Mouse (Mus musculus): ENCODE data around the gene Pwwp2b. TPM values are rescaled to one million over a fixed set of nuclear protein-coding genes. Genes with fewer than 3 reads are reported as not detected.

The Pwwp2b gene
- polyA plus RNA-seq, 1 experiment from 2014 or later: 15.9 TPM

GRCm38 (mm10) chr7:139288540-139288939 is 40.3 kb downstream of the Pwwp2b start:
- 81% methylated on average over 7 of the region's 7 CpGs for WGBS
- 0 out of 2 replicates have a peak, but pooled peaks cover 3% of the 10 kb centered on the region for H3K4me1 ChIP-seq
- H3K4me3 ChIP-seq: no peak overlapping the region
- no peaks in the 10 kb centered on the region for H3K27me3 ChIP-seq
- no peaks in the 10 kb centered on the region for H3K36me3 ChIP-seq
- no peak overlapping the region for H3K9ac ChIP-seq
- no peak for ATAC-seq (ENCODE audit: insufficient number of reproducible peaks, low FRiP score, low TSS enrichment, low read depth)
- no peak overlapping the region for H3K4me2 ChIP-seq
- no peak overlapping the region for H3K27ac ChIP-seq
- no peaks in the 10 kb centered on the region for H3K9me3 ChIP-seq

- peaks cover 30% of the 10 kb centered on the region for H3K4me1 ChIP-seq
- ATAC-seq (ENCODE audit: insufficient number of reproducible peaks, low FRiP score, low TSS enrichment, low read depth): no peak
- no peak overlapping the region for H3K4me2 ChIP-seq
- no peaks in the 10 kb centered on the region for H3K27me3 ChIP-seq
- 56% methylated on average over 4 of the region's 4 CpGs for WGBS
- H3K9me3 ChIP-seq: no peaks in the 10 kb centered on the region
- H3K36me3 ChIP-seq: no peaks in the 10 kb centered on the region
- no peak overlapping the region for H3K4me3 ChIP-seq
- no peak overlapping the region for H3K27ac ChIP-seq
- no peak overlapping the region for H3K9ac ChIP-seq
These were observed 45.1 kb downstream of the Pwwp2b start for GRCm38 (mm10) chr7:139293350-139293749.

- ATAC-seq (ENCODE audit: insufficient number of reproducible peaks, low FRiP score, low TSS enrichment, low read depth): no peak
- Histone ChIP-seq H3K9ac (no peak overlapping the region), H3K4me2 (no peak overlapping the region), H3K27ac (no peak overlapping the region), H3K4me3 (no peak overlapping the region), H3K36me3 (no peaks in the 10 kb centered on the region), H3K27me3 (no peaks in the 10 kb centered on the region), H3K4me1 (peaks cover 36% of the 10 kb centered on the region), H3K9me3 (no peaks in the 10 kb centered on the region)
- 83% methylated on average over 5 of the region's 5 CpGs for WGBS
These were observed 45.8 kb downstream of the Pwwp2b start for GRCm38 (mm10) chr7:139294076-139294475.

- Histone ChIP-seq H3K9ac (no peak overlapping the region), H3K27me3 (no peaks in the 10 kb centered on the region), H3K27ac (peak overlapping the region; percentile 57), H3K9me3 (no peaks in the 10 kb centered on the region), H3K4me1 (peaks cover 41% of the 10 kb centered on the region), H3K4me2 (no peak overlapping the region), H3K4me3 (no peak overlapping the region), H3K36me3 (no peaks in the 10 kb centered on the region)
- ATAC-seq (ENCODE audit: insufficient number of reproducible peaks, low FRiP score, low TSS enrichment, low read depth): no peak
- WGBS: 84% methylated on average over 1 of the region's 1 CpGs
These were observed 47.4 kb downstream of the Pwwp2b start for GRCm38 (mm10) chr7:139295653-139296052.

DNA sequence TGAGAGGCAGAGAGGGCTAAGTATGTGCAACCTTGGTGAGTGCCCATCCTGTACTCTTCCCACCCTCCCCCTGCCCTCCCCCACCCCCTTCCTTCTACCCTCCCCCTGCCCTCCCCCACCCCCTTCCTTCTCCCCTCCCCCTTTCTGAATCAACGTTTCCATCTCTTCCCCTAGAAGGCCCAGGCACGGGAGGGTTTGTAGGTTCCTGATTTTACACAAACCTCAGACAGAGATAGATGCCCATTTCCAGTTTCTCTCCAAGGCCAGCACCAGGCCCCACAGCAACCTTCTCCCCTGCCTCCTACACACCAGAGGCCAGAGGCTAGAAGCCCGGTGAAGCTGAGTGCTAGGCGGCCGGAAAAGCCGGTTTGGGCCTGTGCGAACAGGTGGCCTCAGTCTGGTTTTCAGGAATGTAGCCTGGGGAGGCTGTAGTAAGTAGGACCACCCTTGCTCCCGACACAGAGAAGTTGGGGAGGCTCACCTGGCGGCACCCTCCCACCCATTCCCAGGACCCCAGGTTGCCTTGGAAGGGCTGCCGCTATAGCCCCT is 48.3 kb downstream of the Pwwp2b start:
- H3K27ac ChIP-seq: peak overlapping the region; percentile 61
- H3K9me3 ChIP-seq: no peaks in the 10 kb centered on the region
- no peak for ATAC-seq (ENCODE audit: insufficient number of reproducible peaks, low FRiP score, low TSS enrichment, low read depth)
- peaks cover 41% of the 10 kb centered on the region for H3K4me1 ChIP-seq
- H3K9ac ChIP-seq: no peak overlapping the region
- no peaks in the 10 kb centered on the region for H3K27me3 ChIP-seq
- WGBS: 50% methylated on average over 10 of the region's 10 CpGs
- no peaks in the 10 kb centered on the region for H3K36me3 ChIP-seq
- no peak overlapping the region for H3K4me3 ChIP-seq
- no peak overlapping the region for H3K4me2 ChIP-seq

DNA sequence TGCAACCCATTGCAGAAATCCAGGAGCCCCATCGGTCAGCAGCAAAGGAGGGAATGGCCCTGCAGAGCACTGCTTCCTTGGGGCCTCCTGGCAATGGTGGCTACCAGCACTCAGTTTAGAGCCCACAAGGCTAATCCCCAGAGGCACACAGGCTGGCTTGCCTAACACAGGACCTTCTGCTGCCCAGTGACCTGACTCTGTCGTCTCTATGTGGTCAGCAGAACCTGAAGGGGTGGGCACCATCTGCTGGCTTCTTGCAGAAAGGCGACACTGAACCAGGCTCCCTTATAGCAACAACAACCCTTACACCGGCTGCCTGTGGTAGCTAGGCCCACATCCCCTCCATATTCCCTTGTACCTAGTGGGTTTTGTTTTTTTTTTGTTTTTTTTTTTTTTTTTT is 50.2 kb downstream of the Pwwp2b start:
- Histone ChIP-seq H3K9me3 (no peaks in the 10 kb centered on the region), H3K4me1 (peaks cover 42% of the 10 kb centered on the region), H3K27me3 (no peaks in the 10 kb centered on the region), H3K4me3 (no peak overlapping the region), H3K27ac (no peak overlapping the region), H3K4me2 (no peak overlapping the region), H3K36me3 (no peaks in the 10 kb centered on the region), H3K9ac (no peak overlapping the region)
- ATAC-seq (ENCODE audit: insufficient number of reproducible peaks, low FRiP score, low TSS enrichment, low read depth): no peak
- WGBS: 51% methylated on average over 4 of the region's 4 CpGs

DNA sequence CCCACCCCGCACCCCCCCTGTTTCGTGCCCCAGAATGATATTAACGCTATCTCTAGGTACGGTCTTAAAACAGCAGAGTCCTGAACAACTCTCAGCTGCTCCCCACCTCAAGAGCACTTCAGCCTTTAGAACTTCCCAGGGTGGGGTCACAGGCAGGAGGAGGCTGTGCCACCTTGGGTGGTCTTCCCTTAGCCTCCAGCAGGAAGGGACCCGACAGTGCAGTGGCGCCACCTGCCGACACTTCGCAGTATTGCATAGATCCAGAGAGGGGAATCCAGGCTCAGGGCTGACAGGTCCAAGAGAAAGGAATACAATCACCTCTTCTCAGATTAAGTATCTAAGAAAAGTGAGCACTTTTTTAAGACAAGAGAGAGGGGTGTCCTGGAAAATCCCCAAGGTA is 51.1 kb downstream of the Pwwp2b start:
- Histone ChIP-seq H3K4me3 (0 out of 2 replicates have a peak overlapping the region, but pooled peaks have one; percentile 6), H3K9me3 (no peaks in the 10 kb centered on the region), H3K27ac (no peak overlapping the region), H3K4me2 (peak overlapping the region; percentile 22; the same call in 1 of the 2 replicates), H3K27me3 (no peaks in the 10 kb centered on the region), H3K36me3 (no peaks in the 10 kb centered on the region), H3K9ac (no peak overlapping the region), H3K4me1 (peaks cover 40% of the 10 kb centered on the region)
- no peak for ATAC-seq (ENCODE audit: insufficient number of reproducible peaks, low FRiP score, low TSS enrichment, low read depth)
- 12% methylated on average over 8 of the region's 8 CpGs for WGBS

DNA sequence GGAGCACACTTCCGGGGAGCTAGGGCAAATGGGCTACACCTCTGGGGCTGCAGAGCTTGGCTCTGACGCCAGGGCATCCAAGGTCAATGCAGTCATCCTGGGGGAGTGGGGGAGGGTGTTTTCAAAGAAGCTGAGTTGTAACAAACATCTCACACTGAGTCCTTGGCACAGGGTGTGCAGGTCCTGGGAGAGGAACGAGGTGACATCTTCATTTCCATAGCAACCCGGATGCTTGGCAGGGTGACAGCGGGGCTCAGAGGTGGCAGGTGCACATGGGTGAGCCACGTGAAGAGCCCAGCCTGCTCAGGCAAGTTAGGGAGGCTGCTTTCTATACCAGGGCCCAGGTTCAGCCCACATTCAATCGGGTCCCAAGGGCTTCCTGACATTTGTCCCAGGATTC is 52.1 kb downstream of the Pwwp2b start:
- H3K4me3 ChIP-seq: no peak overlapping the region
- H3K9me3 ChIP-seq: no peaks in the 10 kb centered on the region
- no peak overlapping the region for H3K9ac ChIP-seq
- ATAC-seq (ENCODE audit: insufficient number of reproducible peaks, low FRiP score, low TSS enrichment, low read depth): no peak
- H3K36me3 ChIP-seq: no peaks in the 10 kb centered on the region
- no peak overlapping the region for H3K27ac ChIP-seq
- 55% methylated on average over 7 of the region's 7 CpGs for WGBS
- peaks cover 32% of the 10 kb centered on the region for H3K4me1 ChIP-seq
- H3K4me2 ChIP-seq: no peak overlapping the region
- no peaks in the 10 kb centered on the region for H3K27me3 ChIP-seq

- H3K9ac ChIP-seq: no peak overlapping the region
- ATAC-seq (ENCODE audit: insufficient number of reproducible peaks, low FRiP score, low TSS enrichment, low read depth): no peak
- H3K4me1 ChIP-seq: peaks cover 23% of the 10 kb centered on the region
- no peak overlapping the region for H3K27ac ChIP-seq
- no peaks in the 10 kb centered on the region for H3K27me3 ChIP-seq
- H3K36me3 ChIP-seq: no peaks in the 10 kb centered on the region
- no peak overlapping the region for H3K4me2 ChIP-seq
- H3K4me3 ChIP-seq: no peak overlapping the region
- WGBS: 69% methylated on average over 8 of the region's 8 CpGs
- H3K9me3 ChIP-seq: no peaks in the 10 kb centered on the region
These were observed 53.2 kb downstream of the Pwwp2b start for GRCm38 (mm10) chr7:139301505-139301904.

DNA sequence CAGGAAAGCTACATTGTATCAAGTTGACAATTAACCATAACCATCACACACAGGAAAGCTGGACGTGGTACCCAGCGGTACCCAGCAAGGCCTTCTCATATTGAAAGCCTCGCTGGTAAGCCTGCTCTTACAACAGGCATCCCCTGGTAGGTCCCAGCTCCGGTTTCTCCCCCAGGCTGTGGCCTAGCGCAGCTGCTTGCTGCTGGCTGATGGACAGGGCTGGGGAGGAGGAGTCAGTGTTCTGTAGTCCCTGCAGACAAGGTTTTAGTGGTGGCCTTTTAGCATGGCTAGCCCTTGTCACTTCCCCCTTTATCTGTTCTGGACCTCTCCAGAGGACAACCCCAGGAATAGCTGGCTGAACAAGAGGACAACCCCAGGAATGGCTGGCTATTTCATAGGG is 54.0 kb downstream of the Pwwp2b start:
- 43% methylated on average over 5 of the region's 5 CpGs for WGBS
- Histone ChIP-seq H3K9me3 (no peaks in the 10 kb centered on the region), H3K9ac (no peak overlapping the region), H3K4me3 (no peak overlapping the region), H3K27ac (no peak overlapping the region), H3K36me3 (no peaks in the 10 kb centered on the region), H3K27me3 (no peaks in the 10 kb centered on the region), H3K4me1 (peaks cover 15% of the 10 kb centered on the region), H3K4me2 (no peak overlapping the region)
- ATAC-seq (ENCODE audit: insufficient number of reproducible peaks, low FRiP score, low TSS enrichment, low read depth): no peak

- Histone ChIP-seq H3K4me1 (peaks cover 18% of the 10 kb centered on the region), H3K4me2 (no peak overlapping the region), H3K9ac (no peak overlapping the region), H3K9me3 (no peaks in the 10 kb centered on the region), H3K36me3 (no peaks in the 10 kb centered on the region), H3K27me3 (no peaks in the 10 kb centered on the region), H3K4me3 (no peak overlapping the region), H3K27ac (no peak overlapping the region)
- ATAC-seq (ENCODE audit: insufficient number of reproducible peaks, low FRiP score, low TSS enrichment, low read depth): no peak
- 31% methylated on average over 6 of the region's 6 CpGs for WGBS
These were observed 55.2 kb downstream of the Pwwp2b start for GRCm38 (mm10) chr7:139303280-139304011.

- WGBS: 44% methylated on average over 5 of the region's 5 CpGs
- no peak overlapping the region for H3K4me2 ChIP-seq
- no peak for ATAC-seq (ENCODE audit: insufficient number of reproducible peaks, low FRiP score, low TSS enrichment, low read depth)
These were observed 56.0 kb downstream of the Pwwp2b start for GRCm38 (mm10) chr7:139304322-139304721.

More at GRCm38 (mm10) chr7:139304322-139304721, 56.0 kb downstream of the Pwwp2b start:
- no peak overlapping the region for H3K9ac ChIP-seq
- no peaks in the 10 kb centered on the region for H3K27me3 ChIP-seq
- no peak overlapping the region for H3K27ac ChIP-seq
- no peaks in the 10 kb centered on the region for H3K9me3 ChIP-seq
- H3K4me1 ChIP-seq: peaks cover 18% of the 10 kb centered on the region
- no peak overlapping the region for H3K4me3 ChIP-seq
- H3K36me3 ChIP-seq: no peaks in the 10 kb centered on the region
